Mouse (Mus musculus) heart, embryonic 16.5 days (tissue): Measurements from ENCODE around the gene Mien1. TPM values are rescaled to one million over a fixed set of nuclear protein-coding genes. Genes with fewer than 3 reads are reported as not detected.
A peak's percentile ranks its signal among the peaks of the same experiment; 100 is the strongest.

Experiments used
- ATAC-seq: fragments of 200-750 bp; cut with Nextera tagmentation; replicated peaks from 2 replicates; pipeline ENCODE4 v1.8.0; 2017; ENCODE audit warnings: moderate number of reproducible peaks; ENCODE audit not compliant: insufficient read depth, low FRiP score; ENCODE audit errors: extremely low read depth
- H3K27ac ChIP-seq: fragments of 300-500 bp; sonication (generic); 2 replicates; pipeline ENCODE4 v1.5.1; 2014; ENCODE audit warnings: mild to moderate bottlenecking, low read length, control low read depth, moderate library complexity
- H3K27me3 ChIP-seq: fragments of 300-500 bp; sonication (generic); 2 replicates; pipeline ENCODE4 v1.6.1; 2014; ENCODE audit warnings: low read length, mixed read lengths; ENCODE audit not compliant: control insufficient read depth, insufficient read depth
- H3K36me3 ChIP-seq: fragments of 300-500 bp; sonication (generic); 2 replicates; pipeline ENCODE4 v1.6.1; 2014; ENCODE audit not compliant: control insufficient read depth, insufficient read depth
- H3K4me1 ChIP-seq: fragments of 300-500 bp; sonication (generic); 2 replicates; pipeline ENCODE4 v1.6.1; 2014; ENCODE audit warnings: low read length, mixed read lengths; ENCODE audit not compliant: control insufficient read depth, insufficient read depth
- H3K4me2 ChIP-seq: fragments of 300-500 bp; sonication (generic); 2 replicates; pipeline ENCODE4 v1.6.1; 2014; ENCODE audit warnings: low read depth, mild to moderate bottlenecking, control low read depth, low read length
- H3K4me3 ChIP-seq: fragments of 300-500 bp; sonication (generic); 2 replicates; pipeline ENCODE4 v1.5.1; 2014; ENCODE audit warnings: mild to moderate bottlenecking, control low read depth, low read length
- H3K9ac ChIP-seq: fragments of 300-500 bp; sonication (generic); 2 replicates; pipeline ENCODE4 v1.6.1; 2014; ENCODE audit warnings: low read length, control low read depth
- H3K9me3 ChIP-seq: fragments of 300-500 bp; sonication (generic); replicated peaks from 2 replicates; pipeline ENCODE4 v1.6.1; 2016; ENCODE audit warnings: low read length; ENCODE audit not compliant: control insufficient read depth
- WGBS: fragments of 180-500 bp; shearing (Covaris S2); extraction: QIAGEN DNeasy Blood & Tissue Kit; methylation state at CpG from one replicate; pipeline ENCODE4 v1.1.7; 2014; 5-methylcytosine and 5-hydroxymethylcytosine counted together
- polyA plus RNA-seq: library from polyadenylated mRNA; unstranded; fragments of >200 nt; fragmentation: Nextera tagmentation; extraction: Ambion mirVana; gene quantifications from 2 replicates; pipeline ENCODE4 v1.2.1, GENCODE M21; 2015

Mien1 gene
- polyA plus RNA-seq, 1 experiment from 2014 or later = 100 TPM

GRCm38 (mm10) chr11:98463911-98464310 lies 25.1 kb upstream of the Mien1 start:
- H3K9ac ChIP-seq = no peak overlapping the region
- no peak overlapping the region for H3K27ac ChIP-seq
- no peak overlapping the region for H3K4me3 ChIP-seq
- ATAC-seq = no peak
- H3K9me3 ChIP-seq = no peaks in the 10 kb centered on the region
- H3K4me2 ChIP-seq = no peak overlapping the region
- peaks cover 15% of the 10 kb centered on the region for H3K27me3 ChIP-seq
- no peaks in the 10 kb centered on the region for H3K36me3 ChIP-seq
- no peaks in the 10 kb centered on the region for H3K4me1 ChIP-seq
- 69% methylated on average over 9 of the region's 9 CpGs for WGBS

- Histone ChIP-seq H3K9me3 (no peaks in the 10 kb centered on the region), H3K4me1 (no peaks in the 10 kb centered on the region; the same call in 1 of the 2 replicates), H3K27ac (no peak overlapping the region), H3K4me3 (no peak overlapping the region), H3K36me3 (no peaks in the 10 kb centered on the region), H3K27me3 (peaks cover 16% of the 10 kb centered on the region), H3K9ac (no peak overlapping the region), H3K4me2 (no peak overlapping the region)
- no peak for ATAC-seq
- WGBS = 84% methylated on average over 6 of the region's 6 CpGs
Observed at GRCm38 (mm10) chr11:98462255-98462654, 23.5 kb upstream of the Mien1 start.

- no peaks in the 10 kb centered on the region for H3K36me3 ChIP-seq
- H3K4me1 ChIP-seq = peaks cover 2% of the 10 kb centered on the region
- H3K9ac ChIP-seq = no peak overlapping the region
- H3K4me2 ChIP-seq = no peak overlapping the region
- H3K4me3 ChIP-seq = no peak overlapping the region
- H3K27me3 ChIP-seq = peaks cover 16% of the 10 kb centered on the region
- no peak for ATAC-seq
- WGBS = 50% methylated on average over 5 of the region's 6 CpGs
- H3K27ac ChIP-seq = peak overlapping the region; percentile 32; the same call in 1 of the 2 replicates
- H3K9me3 ChIP-seq = no peaks in the 10 kb centered on the region
Observed at GRCm38 (mm10) chr11:98461109-98461720, 22.4 kb upstream of the Mien1 start.

- peaks cover 16% of the 10 kb centered on the region for H3K27me3 ChIP-seq
- no peaks in the 10 kb centered on the region for H3K9me3 ChIP-seq
- H3K4me1 ChIP-seq = peaks cover 2% of the 10 kb centered on the region
- H3K4me2 ChIP-seq = no peak overlapping the region
- H3K4me3 ChIP-seq = no peak overlapping the region
- WGBS = 76% methylated on average over 9 of the region's 9 CpGs
- no peaks in the 10 kb centered on the region for H3K36me3 ChIP-seq
- H3K27ac ChIP-seq = peak overlapping the region; percentile 60
- no peak for ATAC-seq
- no peak overlapping the region for H3K9ac ChIP-seq
Observed at GRCm38 (mm10) chr11:98459860-98460259, 21.1 kb upstream of the Mien1 start.

- no peak overlapping the region for H3K4me3 ChIP-seq
- no peaks in the 10 kb centered on the region for H3K9me3 ChIP-seq
- 19% methylated on average over 11 of the region's 11 CpGs for WGBS
- H3K4me2 ChIP-seq = no peak overlapping the region; the same call in 1 of the 2 replicates
- H3K27ac ChIP-seq = peak overlapping the region; percentile 68
- peaks cover 16% of the 10 kb centered on the region for H3K27me3 ChIP-seq
- H3K36me3 ChIP-seq = no peaks in the 10 kb centered on the region
- peak; percentile 18; the same call in 1 of the 2 replicates for ATAC-seq
- H3K9ac ChIP-seq = no peak overlapping the region
- peaks cover 2% of the 10 kb centered on the region for H3K4me1 ChIP-seq
Observed at GRCm38 (mm10) chr11:98459071-98459741, 20.4 kb upstream of the Mien1 start.

- peak overlapping the region; percentile 75 for H3K9ac ChIP-seq
- no peak for ATAC-seq
- H3K27ac ChIP-seq = peak overlapping the region; percentile 68
- H3K36me3 ChIP-seq = no peaks in the 10 kb centered on the region
- WGBS = 3% methylated on average over 30 of the region's 30 CpGs
- H3K27me3 ChIP-seq = peaks cover 16% of the 10 kb centered on the region
- H3K4me1 ChIP-seq = peaks cover 2% of the 10 kb centered on the region
- H3K4me2 ChIP-seq = peak overlapping the region; percentile 91
- no peaks in the 10 kb centered on the region for H3K9me3 ChIP-seq
- peak overlapping the region; percentile 66 for H3K4me3 ChIP-seq
Observed at GRCm38 (mm10) chr11:98458121-98458990, 19.6 kb upstream of the Mien1 start.

- Histone ChIP-seq H3K9me3 (no peaks in the 10 kb centered on the region), H3K27ac (peak overlapping the region; percentile 68), H3K4me2 (peak overlapping the region; percentile 91), H3K4me3 (peak overlapping the region; percentile 66), H3K27me3 (peaks cover 16% of the 10 kb centered on the region), H3K4me1 (peaks cover 2% of the 10 kb centered on the region), H3K9ac (peak overlapping the region; percentile 75), H3K36me3 (no peaks in the 10 kb centered on the region)
- WGBS = under 1% methylated on average over 59 of the region's 64 CpGs
- peak; percentile 74 for ATAC-seq
Observed at GRCm38 (mm10) chr11:98457367-98458120, 18.8 kb upstream of the Mien1 start.

GRCm38 (mm10) chr11:98456945-98457344 lies 18.2 kb upstream of the Mien1 start:
- Histone ChIP-seq H3K4me1 (peaks cover 2% of the 10 kb centered on the region), H3K9ac (peak overlapping the region; percentile 75), H3K4me2 (peak overlapping the region; percentile 91), H3K9me3 (no peaks in the 10 kb centered on the region), H3K27me3 (peaks cover 16% of the 10 kb centered on the region), H3K27ac (peak overlapping the region; percentile 43), H3K36me3 (no peaks in the 10 kb centered on the region), H3K4me3 (peak overlapping the region; percentile 66)
- 19% methylated on average over 9 of the region's 9 CpGs for WGBS
- no peak; the same call in 1 of the 2 replicates for ATAC-seq
